Mouse (Mus musculus) CH12.LX (cell line): ENCODE data around the gene Atp13a3. TPM values are rescaled to one million over a fixed set of nuclear protein-coding genes. Genes with fewer than 3 reads are reported as not detected.

ENCODE experiments used
- DNase-seq: peaks from one replicate; pipeline ENCODE4 v3.0.0-alpha.2; 2013; ENCODE audit errors: extremely low read depth
- H3K27ac ChIP-seq: 2 replicates; pipeline ENCODE4 v1.5.1; 2012; ENCODE audit warnings: low read depth, mild to moderate bottlenecking, control low read depth, moderate library complexity; ENCODE audit not compliant: insufficient read depth
- H3K27me3 ChIP-seq: replicated peaks from 2 replicates; pipeline ENCODE3; 2012; ENCODE audit warnings: inconsistent platforms
- H3K36me3 ChIP-seq, 2 experiments: replicated peaks in 1 of 2; 2 replicates each; pipeline versions ENCODE3 to v1.6.1; 2012; ENCODE audit warnings: inconsistent platforms in 1 of 2, low read length in 1 of 2, mild to moderate bottlenecking in 1 of 2, mixed read lengths in 1 of 2, moderate library complexity in 1 of 2; ENCODE audit not compliant: control insufficient read depth in 1 of 2, insufficient read depth in 1 of 2
- H3K4me1 ChIP-seq, 2 experiments: 2 replicates each; pipeline ENCODE4 v1.6.1; 2012; ENCODE audit warnings: inconsistent platforms in 1 of 2, moderate library complexity in 1 of 2; ENCODE audit not compliant: insufficient read depth in 2 of 2, control insufficient read depth in 1 of 2
- H3K4me2 ChIP-seq: 2 replicates; pipeline ENCODE4 v1.6.1; 2012; ENCODE audit warnings: low read depth, mild to moderate bottlenecking, control low read depth; ENCODE audit not compliant: poor library complexity, insufficient read depth, severe bottlenecking
- H3K4me3 ChIP-seq, 3 experiments: fragments of 150-350 bp in 1 of 3; sonication (generic) in 1 of 3; replicated peaks in 1 of 3; 2 replicates each; pipeline versions ENCODE3 to v1.5.1; 2011 to 2012; ENCODE audit warnings: low read depth in 2 of 3, low read length in 2 of 3, mild to moderate bottlenecking in 2 of 3, moderate library complexity in 2 of 3, control low read depth in 1 of 3, improper control_type of control experiment in 1 of 3, inconsistent platforms in 1 of 3, mixed read lengths in 1 of 3; ENCODE audit not compliant: poor library complexity in 1 of 3
- H3K79me2 ChIP-seq: replicated peaks from 2 replicates; pipeline ENCODE4 v1.6.1; 2012; ENCODE audit warnings: mild to moderate bottlenecking, moderate library complexity; ENCODE audit not compliant: control insufficient read depth, poor library complexity, insufficient read depth, severe bottlenecking; ENCODE audit errors: extremely low read depth
- H3K9ac ChIP-seq: 2 replicates; pipeline ENCODE4 v1.6.1; 2012; ENCODE audit warnings: low read depth, mild to moderate bottlenecking, control low read depth, moderate library complexity; ENCODE audit not compliant: insufficient read depth
- H3K9me3 ChIP-seq: replicated peaks from 2 replicates; pipeline ENCODE3; 2012; ENCODE audit warnings: low read length, inconsistent platforms, mixed read lengths
- BHLHE40 ChIP-seq: IDR thresholded peaks from 2 replicates; pipeline ENCODE4 v1.6.1; 2011; ENCODE audit warnings: mild to moderate bottlenecking, low read depth, low read length, improper control_type of control experiment
- CHD1 ChIP-seq: IDR thresholded peaks from 2 replicates; pipeline ENCODE4 v1.6.1; 2012; ENCODE audit warnings: low read depth, low read length, improper control_type of control experiment, inconsistent platforms
- CTCF ChIP-seq, 2 experiments: IDR thresholded peaks in 1 of 2; conservative IDR thresholded peaks in 1 of 2; 2 replicates each; pipeline ENCODE4 v1.5.1; 2011 to 2012; ENCODE audit warnings: low read depth in 2 of 2, low read length in 2 of 2, improper control_type of control experiment in 1 of 2, inconsistent platforms in 1 of 2, mild to moderate bottlenecking in 1 of 2, moderate library complexity in 1 of 2
- E2F4 ChIP-seq: IDR thresholded peaks from 2 replicates; pipeline ENCODE4 v1.6.1; 2011; ENCODE audit warnings: low read depth, low read length, improper control_type of control experiment; ENCODE audit not compliant: insufficient replicate concordance
- ELF1 ChIP-seq: IDR thresholded peaks from 2 replicates; pipeline ENCODE4 v1.6.1; 2014; ENCODE audit warnings: low read depth, mild to moderate bottlenecking, inconsistent platforms, low read length, improper control_type of control experiment
- EP300 ChIP-seq: IDR thresholded peaks from 2 replicates; pipeline ENCODE4 v1.6.1; 2011; ENCODE audit warnings: low read length, improper control_type of control experiment
- ETS1 ChIP-seq: conservative IDR thresholded peaks from 2 replicates; pipeline ENCODE4 v1.6.1; 2012; ENCODE audit warnings: low read depth, mild to moderate bottlenecking, inconsistent platforms, low read length, improper control_type of control experiment, moderate library complexity
- GABPA ChIP-seq: IDR thresholded peaks from 2 replicates; pipeline ENCODE4 v1.6.1; 2012; ENCODE audit warnings: low read depth, low read length, improper control_type of control experiment, inconsistent platforms; ENCODE audit not compliant: insufficient replicate concordance
- HCFC1 ChIP-seq: IDR thresholded peaks from 2 replicates; pipeline ENCODE4 v1.6.1; 2012; ENCODE audit warnings: low read depth, mild to moderate bottlenecking, inconsistent platforms, low read length, improper control_type of control experiment
- IRF4 ChIP-seq: IDR thresholded peaks from 2 replicates; pipeline ENCODE4 v1.6.1; 2014; ENCODE audit warnings: low read depth, mild to moderate bottlenecking, inconsistent platforms, low read length, improper control_type of control experiment
- JUND ChIP-seq: conservative IDR thresholded peaks from 2 replicates; pipeline ENCODE4 v1.6.1; 2011; ENCODE audit warnings: low read depth, low read length, improper control_type of control experiment
- MAFK ChIP-seq: IDR thresholded peaks from 2 replicates; pipeline ENCODE4 v1.6.1; 2011; ENCODE audit warnings: low read length, improper control_type of control experiment; ENCODE audit not compliant: insufficient replicate concordance
- MAX ChIP-seq: IDR thresholded peaks from 2 replicates; pipeline ENCODE4 v1.6.1; 2011; ENCODE audit warnings: low read length, improper control_type of control experiment
- MAZ ChIP-seq: IDR thresholded peaks from 2 replicates; pipeline ENCODE4 v1.6.1; 2012; ENCODE audit warnings: low read depth, mild to moderate bottlenecking, inconsistent platforms, low read length, improper control_type of control experiment, moderate library complexity
- MEF2A ChIP-seq: IDR thresholded peaks from 2 replicates; pipeline ENCODE4 v1.6.1; 2014; ENCODE audit warnings: low read depth, mild to moderate bottlenecking, inconsistent platforms, low read length, improper control_type of control experiment, borderline replicate concordance
- MXI1 ChIP-seq: IDR thresholded peaks from 2 replicates; pipeline ENCODE4 v1.6.1; 2011; ENCODE audit warnings: mild to moderate bottlenecking, low read depth, low read length, improper control_type of control experiment
- NELFE ChIP-seq: IDR thresholded peaks from 2 replicates; pipeline ENCODE4 v1.6.1; 2011; ENCODE audit warnings: low read depth, low read length, improper control_type of control experiment
- NRF1 ChIP-seq: IDR thresholded peaks from 2 replicates; pipeline ENCODE4 v1.6.1; 2014; ENCODE audit warnings: low read depth, mild to moderate bottlenecking, inconsistent platforms, low read length, improper control_type of control experiment, moderate library complexity
- POLR2A ChIP-seq: IDR thresholded peaks from 2 replicates; pipeline ENCODE4 v1.6.1; 2011; ENCODE audit warnings: low read depth, mild to moderate bottlenecking, improper control_type of control experiment, low read length
- RAD21 ChIP-seq: IDR thresholded peaks from 2 replicates; pipeline ENCODE4 v1.6.1; 2011; ENCODE audit warnings: low read depth, mild to moderate bottlenecking, low read length, improper control_type of control experiment, moderate library complexity
- SIN3A ChIP-seq: IDR thresholded peaks from 2 replicates; pipeline ENCODE4 v1.6.1; 2012; ENCODE audit warnings: low read length, improper control_type of control experiment, inconsistent platforms
- TBP ChIP-seq: conservative IDR thresholded peaks from 2 replicates; pipeline ENCODE4 v1.6.1; 2011; ENCODE audit warnings: low read depth, low read length, improper control_type of control experiment
- UBTF ChIP-seq: IDR thresholded peaks from 2 replicates; pipeline ENCODE4 v1.6.1; 2012; ENCODE audit warnings: low read depth, mild to moderate bottlenecking, inconsistent platforms, low read length, improper control_type of control experiment, moderate library complexity
- USF1 ChIP-seq: IDR thresholded peaks from 2 replicates; pipeline ENCODE4 v1.6.1; 2014; ENCODE audit warnings: low read depth, mild to moderate bottlenecking, inconsistent platforms, low read length, improper control_type of control experiment
- USF2 ChIP-seq: conservative IDR thresholded peaks from 2 replicates; pipeline ENCODE4 v1.6.1; 2011; ENCODE audit warnings: low read depth, low read length, improper control_type of control experiment
- ZKSCAN1 ChIP-seq: IDR thresholded peaks from 2 replicates; pipeline ENCODE4 v1.6.1; 2012; ENCODE audit warnings: low read depth, inconsistent platforms, low read length, improper control_type of control experiment, borderline replicate concordance
- ZNF384 ChIP-seq: IDR thresholded peaks from 2 replicates; pipeline ENCODE4 v1.6.1; 2012; ENCODE audit warnings: low read depth, low read length, improper control_type of control experiment, inconsistent platforms
- dilution Hi-C: fragments of 300-500 bp; cut with MboI; formaldehyde crosslinking; loops from 2 replicates; pipeline ENCODE4 v1.14.3; 2020; ENCODE audit warnings: low sequenced_read_pairs; ENCODE audit not compliant: extremely low pct_unique_long_range_greater_than_20kb, extremely low pct_ligation_motif_present
- in situ Hi-C: fragments of 300-500 bp; cut with MboI; formaldehyde crosslinking; loops from 3 replicates; pipeline ENCODE4 v1.14.3; 2019; ENCODE audit warnings: low sequenced_read_pairs, low pct_ligation_motif_present, low pct_unique_long_range_greater_than_20kb, mixed read lengths
- polyA plus RNA-seq: library from polyadenylated mRNA; unstranded; fragments of >175 nt; gene quantifications from 2 replicates; pipeline ENCODE4 v1.2.1, GENCODE M21; 2012; ENCODE audit warnings: low read depth; ENCODE audit not compliant: insufficient read length
- total RNA-seq, 2 experiments: library from RNA; depleted of rRNA; stranded (reverse); fragments of 300-350 nt in 1 of 2; fragments of >200 nt in 1 of 2; gene quantifications; 2 replicates each; pipeline ENCODE4 v1.2.3; 2012 to 2014

Gene Atp13a3
- total and polyA plus RNA-seq, 3 experiments = 46.7 to 73.0 (median 49.9) TPM

DNA sequence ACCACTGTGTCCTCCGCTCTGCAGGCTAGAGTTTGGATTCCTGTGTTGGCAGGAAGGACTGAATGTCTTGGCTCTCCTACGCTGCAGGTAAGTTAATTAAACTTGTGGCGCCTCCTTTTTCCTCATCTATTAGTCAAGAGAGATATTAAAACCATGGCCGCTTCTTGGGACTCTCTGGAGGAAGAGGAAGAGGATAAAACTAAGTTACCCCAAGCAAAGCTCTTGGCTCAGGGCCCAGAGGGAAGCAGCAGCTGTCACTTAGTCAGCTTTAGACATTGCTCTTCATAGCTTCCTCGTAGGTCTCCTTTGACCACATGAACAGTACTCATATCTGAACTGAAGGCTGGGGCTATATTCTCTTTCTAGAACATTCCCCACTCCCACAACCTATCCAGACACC is 10.5 kb upstream of the Atp13a3 start:
- no peak overlapping the region; the same call in 1 of the 2 replicates for H3K4me2 ChIP-seq
- H3K9ac ChIP-seq = no peak overlapping the region
- H3K27me3 ChIP-seq = no peaks in the 10 kb centered on the region
- peaks cover 4 to 5% of the 10 kb centered on the region in 2 experiments; a peak in 3 of 4 replicates for H3K4me1 ChIP-seq
- in situ Hi-C loops (no loop called here), dilution Hi-C loops (no loop called here)
- no peak overlapping the region for H3K27ac ChIP-seq
- no peaks in the 10 kb centered on the region for H3K79me2 ChIP-seq
- TF ChIP-seq POLR2A = no peak
- TF ChIP-seq MXI1 = no peak
- TF ChIP-seq CHD1 = no peak
- TF ChIP-seq IRF4 = 0 out of 2 replicates have a peak, but pooled peaks have one; percentile 25
- TF ChIP-seq USF1 = no peak
- no peak for TF ChIP-seq MAX
- TF ChIP-seq TBP = no peak
- TF ChIP-seq MEF2A = no peak
- no peak for TF ChIP-seq RAD21
- TF ChIP-seq NRF1 = no peak
- TF ChIP-seq CTCF (conservative IDR thresholded peaks at IDR 0.05 in 1 of 2, IDR thresholded peaks at IDR 0.05 in 1 of 2; ENCODE audit: low read depth in 2 of 2, low read length in 2 of 2) = no peak
- TF ChIP-seq ETS1 = no peak
- no peak for TF ChIP-seq UBTF
- no peak for TF ChIP-seq ZKSCAN1
- no peak for TF ChIP-seq ELF1
- TF ChIP-seq USF2 = no peak
- no peak for TF ChIP-seq ZNF384
- no peak for TF ChIP-seq GABPA
- no peak for TF ChIP-seq HCFC1
- TF ChIP-seq E2F4 = no peak
- no peak for TF ChIP-seq NELFE
- TF ChIP-seq MAFK = no peak
- no peak for TF ChIP-seq SIN3A
- TF ChIP-seq EP300 = peak; percentile 28; the same call in 1 of the 2 replicates
- 0 out of 2 replicates have a peak, but pooled peaks have one; percentile 8 for TF ChIP-seq JUND
- TF ChIP-seq MAZ = no peak
- TF ChIP-seq BHLHE40 = no peak
- no peak overlapping the region for H3K4me3 ChIP-seq
- no peaks in the 10 kb centered on the region for H3K9me3 ChIP-seq
- DNase-seq = no peak
- no peaks in the 10 kb centered on the region for H3K36me3 ChIP-seq
